Mouse (Mus musculus) thymus, postnatal 14 days (tissue): ENCODE data around the gene Ttc36.

ENCODE experiments used
- DNase-seq: peaks from one replicate; pipeline ENCODE4 v3.0.0; 2021

The Ttc36 gene

DNA sequence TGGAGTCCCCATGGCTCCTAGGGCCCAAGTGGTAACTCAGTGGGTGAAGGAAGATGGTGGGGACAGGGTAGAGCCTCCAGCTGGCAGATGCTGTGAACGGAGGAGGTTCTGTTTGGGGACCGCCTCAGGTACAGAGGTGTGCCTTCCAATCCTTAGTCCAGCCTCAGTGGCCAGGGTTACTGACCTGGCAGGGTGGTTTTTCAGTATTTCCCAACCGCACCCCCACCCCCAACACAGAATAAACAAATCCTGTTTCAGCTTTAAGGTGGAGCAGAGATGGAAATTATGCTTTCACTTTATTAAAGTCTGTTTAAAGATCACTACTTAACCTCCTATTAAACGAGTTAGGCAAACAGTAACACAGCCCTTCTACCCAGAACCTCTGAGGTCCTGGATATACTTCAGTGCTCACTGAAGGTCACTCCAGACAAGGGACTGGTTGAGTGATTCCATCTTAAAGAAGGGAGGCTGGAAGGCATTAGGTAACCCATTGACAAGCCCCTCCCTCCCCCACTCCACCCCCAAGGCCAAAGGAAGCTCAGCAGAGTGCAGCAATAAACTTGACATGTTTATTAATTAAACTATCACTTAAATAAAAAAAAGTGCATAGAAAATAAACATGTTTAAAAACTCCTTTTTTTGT is at the start of gene Ttc36:
TSS of gene Ttc36 (minus strand) at position 265 of the 643 bp plus-strand sequence.
- no peak for DNase-seq

DNA sequence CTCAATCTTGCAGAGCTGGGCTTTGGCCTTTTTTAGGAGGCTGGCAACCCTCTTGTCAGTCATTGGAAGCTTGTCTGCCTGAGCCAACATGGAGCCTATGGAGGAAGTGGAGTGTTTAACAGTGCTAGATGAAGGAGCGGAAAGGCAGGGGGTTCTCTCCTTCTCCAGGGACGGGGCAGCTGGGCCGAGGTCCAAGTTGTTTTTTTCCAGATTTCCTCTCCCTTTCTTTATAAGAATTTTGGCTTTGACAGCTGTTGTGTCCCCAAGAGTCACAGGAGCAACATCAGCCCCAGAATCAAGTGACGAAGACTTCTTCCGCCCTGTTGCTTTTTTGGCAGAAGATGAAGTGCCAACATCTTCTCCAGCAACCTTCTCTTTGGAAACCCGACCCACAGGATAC is 44.6 kb upstream of the Ttc36 start:
- DNase-seq: no peak

DNA sequence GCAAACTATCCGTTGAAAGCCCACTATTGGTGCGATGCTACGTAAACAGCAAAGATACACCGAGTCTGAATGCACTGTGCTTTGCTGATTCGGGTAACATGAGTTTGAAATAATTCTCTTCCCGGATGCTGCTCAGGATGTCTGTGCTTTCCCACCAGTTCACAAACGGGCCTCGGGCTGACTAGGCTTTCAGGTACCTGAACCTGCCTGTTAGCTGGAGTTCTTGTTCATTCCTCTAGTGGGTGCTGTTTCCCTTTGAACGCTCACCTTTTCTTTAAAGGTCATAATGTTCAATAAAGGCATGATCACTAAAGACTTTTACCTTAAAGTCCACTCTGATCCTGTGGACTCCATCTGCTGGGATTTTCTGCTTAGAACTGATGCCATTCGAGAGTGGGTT is 38.4 kb upstream of the Ttc36 start:
- DNase-seq: peak; percentile 44

DNA sequence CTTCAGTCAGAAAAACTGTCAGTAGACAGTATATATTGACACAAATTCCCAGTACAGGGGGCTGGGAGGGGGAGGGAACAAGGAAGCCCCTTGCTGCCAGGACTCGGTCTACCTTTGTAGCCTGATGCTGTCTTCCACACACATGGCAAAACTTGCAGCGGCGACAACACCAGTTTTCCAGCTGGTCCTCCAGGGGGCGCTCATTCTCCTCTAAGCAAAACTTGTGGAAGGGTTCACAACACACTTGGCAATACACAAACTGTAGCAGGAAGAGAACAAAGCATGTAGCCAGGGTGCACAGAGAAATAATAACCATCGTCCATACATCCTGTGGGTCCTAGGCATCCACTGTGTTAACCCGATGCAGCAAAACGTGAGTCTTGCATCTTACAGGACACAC is 33.6 kb upstream of the Ttc36 start:
- peak; percentile 81 for DNase-seq

DNA sequence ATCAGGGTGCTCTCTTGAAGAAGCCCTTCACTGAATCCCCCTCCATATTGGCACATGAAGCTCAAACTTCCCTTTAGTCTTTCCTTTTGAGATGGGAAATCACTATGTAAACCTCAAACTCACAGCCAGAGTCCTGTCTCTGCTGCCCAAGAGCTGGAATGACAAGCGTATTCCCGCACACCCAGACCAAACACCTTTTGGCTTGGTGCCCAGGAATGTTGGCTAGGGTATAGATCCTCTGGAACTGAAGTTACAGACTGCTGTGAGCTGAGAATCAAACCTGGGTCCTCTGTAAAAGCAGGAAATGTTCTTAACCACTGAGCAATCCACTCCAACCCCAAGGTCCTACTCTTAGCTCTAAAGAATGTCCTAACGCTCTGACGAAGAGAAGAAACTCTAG is 29.5 kb upstream of the Ttc36 start:
- DNase-seq: no peak

DNA sequence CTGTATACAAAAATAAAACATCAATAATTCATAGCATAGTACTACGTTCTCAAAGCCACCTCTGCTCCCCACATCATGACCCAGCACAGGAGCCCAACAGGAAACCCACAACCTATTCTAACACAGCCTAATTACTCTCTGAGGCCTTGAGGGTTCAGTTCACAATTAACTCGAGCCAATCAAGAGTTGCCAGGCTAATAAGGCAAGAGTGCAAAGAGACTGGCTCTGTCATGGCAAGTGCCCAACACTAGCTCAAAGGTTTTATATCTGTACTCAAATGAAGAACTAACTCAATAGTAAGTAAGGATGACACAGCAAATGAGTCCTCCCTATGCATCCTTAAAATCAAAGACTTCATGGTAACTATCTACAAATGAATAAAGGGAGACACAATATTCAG is 27.6 kb upstream of the Ttc36 start:
- no peak for DNase-seq

DNA sequence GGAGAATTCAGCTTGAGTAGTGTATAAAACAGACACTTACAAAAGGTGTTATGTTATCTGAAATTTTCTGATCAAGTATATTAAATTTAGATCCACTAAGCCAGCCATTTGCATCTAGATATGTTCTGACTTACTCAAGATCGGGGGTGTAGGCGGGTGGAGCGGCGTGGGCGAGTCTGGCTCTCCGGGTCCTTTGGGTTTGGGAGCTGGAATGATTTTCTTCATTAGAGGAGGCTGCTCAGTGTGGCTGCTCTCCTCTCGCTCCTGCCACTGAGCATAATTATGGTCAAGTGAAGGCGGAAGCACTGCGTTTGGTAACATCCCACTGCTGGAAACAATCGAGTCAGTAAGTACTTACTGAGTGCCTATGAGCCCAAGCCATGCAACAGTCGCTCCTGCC is 26.1 kb upstream of the Ttc36 start:
- no peak for DNase-seq

DNA sequence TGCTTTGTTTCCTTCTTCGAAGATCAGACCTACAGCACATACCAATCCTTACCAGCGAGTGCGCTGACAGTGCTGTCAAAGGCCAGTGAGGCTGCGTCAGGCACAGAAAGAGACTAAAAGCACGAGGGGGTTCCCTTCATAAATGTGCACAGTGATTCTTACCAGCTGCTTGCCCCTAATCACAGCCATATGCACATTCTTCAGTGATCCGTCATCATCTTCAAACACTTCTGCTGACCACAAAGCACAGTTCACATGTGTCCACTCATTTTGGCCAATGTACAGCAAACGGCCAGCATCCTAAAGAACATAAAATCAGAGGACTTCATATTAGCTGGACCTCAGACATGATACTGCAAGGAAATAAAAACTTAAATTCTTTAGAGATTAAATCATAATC is 23.8 kb upstream of the Ttc36 start:
- DNase-seq: no peak

DNA sequence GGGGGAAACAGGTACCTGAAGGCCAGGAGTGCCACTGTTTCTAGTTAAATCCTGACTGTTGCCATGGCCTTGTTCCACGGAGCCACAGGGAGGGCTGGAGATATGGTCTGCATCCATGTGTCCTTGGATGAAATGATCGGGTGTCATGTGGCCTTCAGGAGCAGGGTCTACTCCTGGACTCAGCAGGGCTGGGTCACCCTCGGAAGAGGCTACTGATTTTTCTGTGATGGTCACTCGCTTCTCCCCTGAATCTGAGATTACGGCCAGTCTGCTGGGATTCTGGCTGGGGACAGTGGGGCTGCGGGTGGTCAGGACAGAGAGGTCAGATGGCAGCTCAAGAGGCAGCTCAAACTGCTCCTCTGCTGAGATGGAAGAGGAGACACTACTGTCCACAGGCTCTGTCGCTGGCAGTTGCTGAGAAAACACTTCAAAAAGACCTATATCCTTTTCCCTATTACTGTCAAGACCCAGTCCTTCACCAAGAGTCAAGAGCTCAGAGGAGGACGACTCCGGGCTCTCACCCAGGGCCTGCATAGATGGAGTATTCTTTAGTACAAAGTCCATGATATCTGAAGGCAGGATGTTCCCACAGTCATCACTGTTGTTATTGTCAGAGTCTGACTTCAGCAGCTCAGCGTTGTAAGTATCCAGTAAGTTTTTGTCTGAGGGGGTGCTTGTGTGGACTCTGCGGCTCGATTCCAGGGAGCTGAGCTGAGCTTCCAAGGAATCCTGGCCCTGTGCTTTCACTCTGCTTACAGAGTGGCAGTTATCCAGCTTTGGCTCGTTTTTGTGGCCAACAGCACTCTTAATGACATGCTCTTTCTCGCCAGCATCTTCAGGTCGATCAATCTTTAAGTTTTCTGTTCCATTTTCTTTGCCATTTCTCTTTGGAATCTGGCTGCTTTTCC is 17.3 kb upstream of the Ttc36 start:
- no peak for DNase-seq

DNA sequence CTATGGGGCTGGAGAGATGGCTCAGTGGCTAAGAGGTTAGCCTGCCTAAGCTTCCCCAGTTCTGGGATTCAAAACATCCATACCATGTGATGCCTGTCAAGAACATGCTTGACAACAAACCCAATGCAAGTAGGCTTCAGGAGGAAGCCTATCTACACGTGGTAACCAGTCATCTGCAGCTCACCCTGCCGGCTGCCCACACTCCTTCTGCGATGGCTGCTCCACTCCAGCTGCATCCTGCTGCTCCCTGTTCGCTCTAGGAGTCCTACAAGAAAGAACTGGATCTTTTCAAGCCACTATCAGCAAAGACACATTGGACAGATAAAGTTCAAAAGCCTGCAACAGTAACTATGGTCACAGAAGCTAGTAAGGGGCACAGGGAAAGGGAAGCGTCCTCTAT is 14.7 kb upstream of the Ttc36 start:
- DNase-seq: no peak

DNA sequence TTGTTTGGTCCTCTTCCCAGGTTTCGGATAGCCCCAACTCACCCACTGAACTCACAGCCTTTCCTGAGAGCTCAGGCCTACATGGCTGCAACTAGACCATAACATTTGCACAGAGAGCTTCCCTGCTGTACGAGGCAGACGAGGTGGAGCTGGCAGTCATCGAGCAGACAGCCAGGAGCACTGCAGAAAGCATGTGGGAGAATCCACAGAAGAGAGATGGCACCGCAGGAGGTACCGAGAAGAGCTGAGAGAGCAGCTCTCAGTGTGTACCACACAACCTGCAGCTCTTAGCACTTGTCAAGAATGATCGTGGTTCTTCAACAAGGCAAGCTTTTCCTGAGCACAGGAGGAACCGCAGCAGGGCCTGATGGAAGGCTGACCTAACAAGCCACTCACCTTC is 11.3 kb upstream of the Ttc36 start:
- no peak for DNase-seq

DNA sequence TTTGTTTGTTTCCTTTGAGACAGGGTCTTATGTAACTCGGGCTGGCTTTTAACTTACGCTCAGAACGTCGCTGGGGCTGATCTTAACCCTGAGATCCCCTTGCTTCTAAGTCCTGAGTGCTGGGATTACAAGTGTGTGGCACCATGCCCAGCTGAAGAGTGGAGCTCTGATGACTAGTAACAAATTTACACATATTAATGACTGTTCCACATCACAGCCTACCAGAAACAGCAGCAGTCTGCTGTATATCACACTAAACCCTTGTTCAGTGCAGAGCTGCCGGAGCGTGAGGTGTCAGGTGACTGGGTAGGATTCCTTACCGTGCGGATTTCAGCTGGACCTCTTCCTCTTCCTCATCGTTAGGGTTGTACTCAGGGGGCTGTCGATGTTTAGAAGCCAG is 7.4 kb upstream of the Ttc36 start:
- no peak for DNase-seq

DNA sequence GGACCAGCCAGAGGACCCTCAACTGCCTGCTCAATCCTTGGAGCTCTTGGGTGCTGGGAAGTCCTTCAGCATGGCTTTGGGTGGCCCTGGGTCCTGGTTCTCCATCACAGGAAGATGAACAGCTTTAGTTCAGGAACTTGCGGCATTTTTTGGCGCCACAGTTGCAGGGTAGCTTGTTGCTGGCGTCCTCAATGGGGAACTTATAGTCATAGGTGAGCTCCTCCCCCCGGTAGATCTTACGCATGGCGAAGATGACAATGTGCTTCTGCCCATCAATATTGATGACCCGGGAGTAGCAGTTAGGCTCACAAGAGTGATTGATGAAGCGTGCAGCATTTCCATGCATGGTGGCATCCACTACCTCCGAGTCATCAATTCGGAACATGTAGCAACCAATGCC is 4.9 kb upstream of the Ttc36 start:
- no peak for DNase-seq

DNA sequence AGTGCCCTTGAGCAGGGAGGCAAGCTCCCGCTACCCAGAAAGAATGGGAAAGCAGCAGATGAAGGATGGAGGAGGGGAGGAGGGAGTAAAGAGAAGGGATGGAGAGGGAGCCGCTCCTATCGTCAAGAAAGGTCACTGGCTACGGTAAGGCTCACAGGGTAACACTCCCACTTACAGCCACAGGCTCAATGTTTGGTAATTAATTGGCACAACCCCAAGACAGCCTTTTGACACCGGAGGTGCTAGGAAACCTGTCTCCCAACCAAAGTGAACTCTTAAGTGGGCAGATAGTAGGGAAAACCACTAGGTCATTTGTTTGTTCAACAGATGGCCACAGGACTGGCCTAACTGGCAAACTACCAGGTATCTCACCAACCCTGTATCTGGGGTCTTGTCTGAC is 4.3 kb upstream of the Ttc36 start:
- no peak for DNase-seq

DNA sequence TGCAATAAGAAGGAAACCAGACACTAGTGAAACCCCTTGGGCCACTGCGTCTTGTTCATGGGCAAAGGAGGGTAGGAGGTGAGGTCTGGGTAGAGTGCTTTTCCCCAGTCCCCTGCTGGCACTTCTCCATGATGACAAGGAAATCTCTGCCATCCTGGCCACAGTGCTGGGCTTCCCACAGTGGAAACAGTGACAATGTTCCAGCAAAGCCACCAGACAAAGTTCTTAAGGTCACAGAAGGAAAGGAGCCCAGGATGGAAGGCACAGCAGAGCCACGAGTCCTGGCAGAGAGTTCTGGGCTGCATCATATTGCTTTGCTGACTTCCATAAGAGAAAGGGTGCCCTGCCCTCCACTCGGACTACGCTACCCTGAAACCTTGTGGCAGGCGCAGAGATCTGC is 2.7 kb upstream of the Ttc36 start:
- no peak for DNase-seq

DNA sequence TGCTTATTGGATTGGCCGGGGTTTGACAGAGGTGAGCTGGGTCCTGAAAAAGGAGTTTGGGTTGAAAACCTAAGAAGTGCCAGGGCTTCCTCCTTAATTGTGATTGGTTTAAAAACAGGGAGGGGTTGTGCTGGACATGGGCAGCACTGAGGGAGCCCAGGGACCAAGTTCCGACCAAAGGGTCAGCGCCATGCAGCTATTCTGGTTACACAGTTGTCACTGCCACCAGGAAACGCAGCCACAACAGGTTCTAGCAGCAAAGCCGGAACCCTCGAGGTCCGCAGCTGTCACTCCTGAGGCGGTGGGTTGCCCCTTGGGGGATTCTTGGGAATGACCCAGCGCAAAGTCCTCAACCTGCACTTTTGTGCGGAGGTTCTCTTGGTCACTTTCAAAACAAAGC is 1.8 kb upstream of the Ttc36 start:
- DNase-seq: no peak

DNA sequence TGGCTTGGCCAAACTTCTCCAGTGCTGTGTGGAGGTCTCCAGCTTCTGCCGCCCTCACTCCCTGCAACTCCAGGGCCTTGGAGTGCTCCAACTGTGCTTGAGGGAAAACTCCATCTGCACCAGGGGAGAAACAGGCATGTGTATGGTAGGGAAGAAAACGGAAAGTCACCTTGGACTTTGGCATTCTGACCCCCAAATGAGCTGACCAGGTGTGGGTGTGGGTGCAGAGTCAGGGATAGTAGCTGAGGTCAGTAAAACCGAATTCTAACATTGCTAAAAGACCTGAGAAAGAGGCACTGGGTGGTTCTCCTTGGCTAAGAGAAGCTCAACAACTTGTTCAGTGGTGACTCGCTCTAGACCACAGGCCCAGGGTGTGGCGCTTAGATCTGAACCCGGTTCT is 1.2 kb downstream of the Ttc36 start:
- no peak for DNase-seq

DNA sequence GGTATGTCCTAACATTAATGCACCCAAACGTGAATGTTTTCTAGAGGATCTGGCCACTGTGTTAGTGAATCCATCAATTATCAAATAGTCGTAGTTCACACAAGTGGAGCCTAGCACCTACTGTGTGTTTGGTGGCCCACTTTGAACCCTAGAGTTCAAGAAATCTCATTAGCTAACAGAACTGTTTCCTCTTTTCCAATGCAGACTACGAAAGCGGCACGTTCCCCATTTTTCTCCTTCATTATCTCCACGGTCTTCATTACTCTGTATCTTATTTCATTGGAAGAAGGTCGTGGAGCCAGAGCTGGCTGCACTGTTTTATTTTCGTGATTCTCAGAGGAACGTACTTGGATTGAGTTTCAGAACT is 2.9 kb downstream of the Ttc36 start:
- DNase-seq: no peak

DNA sequence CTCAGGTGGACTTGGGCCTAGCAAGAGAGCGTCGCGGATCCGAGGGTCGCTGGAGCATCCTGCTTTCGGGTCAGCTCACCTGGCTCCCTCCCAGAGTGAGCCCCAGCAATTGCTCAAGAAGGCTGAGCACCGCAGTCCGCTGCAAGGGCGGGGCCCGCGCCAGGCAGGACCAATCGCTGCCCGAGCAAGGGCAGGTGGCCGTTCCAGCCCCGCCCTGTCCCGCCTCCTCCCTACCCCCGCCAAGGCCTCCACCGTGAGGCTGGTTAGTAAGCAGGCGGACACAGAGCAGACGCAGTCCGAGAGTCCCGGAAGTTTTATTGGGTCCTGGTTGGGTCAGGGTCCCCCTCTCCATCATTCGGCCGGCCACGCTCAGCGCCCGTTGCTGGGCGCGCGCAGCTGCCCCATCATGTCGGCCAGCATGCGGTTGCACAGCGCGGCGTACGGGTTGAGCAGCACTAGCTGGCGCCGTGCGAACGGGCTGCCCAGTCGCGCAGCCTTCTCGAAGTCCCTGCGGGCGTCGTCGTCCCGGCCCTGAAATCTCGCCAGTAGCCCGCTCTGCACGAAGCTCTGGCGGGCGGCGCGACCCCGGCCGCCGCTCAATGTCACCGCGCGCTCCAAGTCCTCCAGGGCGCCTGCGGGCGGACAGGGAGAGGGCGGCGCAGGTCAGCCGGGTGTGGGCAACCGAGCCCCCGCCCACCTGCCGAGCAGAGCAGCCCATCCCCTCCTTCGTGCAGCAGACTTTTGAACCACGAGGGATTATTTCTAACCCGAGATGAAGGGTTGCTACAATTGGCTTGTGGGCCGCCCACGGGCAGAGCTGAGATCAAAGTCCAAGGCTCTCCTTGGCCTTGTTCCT is 3.5 kb downstream of the Ttc36 start, which contains the start of gene Tmem25:
TSS of gene Tmem25 (minus strand) at position 206 of the 856 bp plus-strand sequence.
- DNase-seq: peak; percentile 73

DNA sequence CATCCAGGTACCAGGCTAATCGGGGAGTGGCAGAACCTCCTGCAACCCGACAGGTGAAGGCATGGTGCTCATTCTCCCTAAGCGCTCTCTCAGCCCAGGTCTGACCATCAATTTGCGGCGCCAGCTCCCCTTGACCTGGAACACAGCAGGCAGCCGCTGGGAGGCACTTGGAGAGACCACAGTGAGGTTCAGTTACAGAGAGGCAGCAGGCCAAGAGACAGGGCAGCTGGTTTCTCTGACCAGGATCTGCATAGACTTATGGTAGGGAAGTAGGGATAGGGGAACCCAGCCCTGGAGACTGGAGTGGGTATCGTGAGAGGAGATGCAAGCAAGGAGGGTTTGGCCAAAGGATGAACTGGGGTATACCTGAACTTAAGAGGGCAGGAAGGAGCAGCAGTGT is 4.6 kb downstream of the Ttc36 start:
- no peak for DNase-seq

DNA sequence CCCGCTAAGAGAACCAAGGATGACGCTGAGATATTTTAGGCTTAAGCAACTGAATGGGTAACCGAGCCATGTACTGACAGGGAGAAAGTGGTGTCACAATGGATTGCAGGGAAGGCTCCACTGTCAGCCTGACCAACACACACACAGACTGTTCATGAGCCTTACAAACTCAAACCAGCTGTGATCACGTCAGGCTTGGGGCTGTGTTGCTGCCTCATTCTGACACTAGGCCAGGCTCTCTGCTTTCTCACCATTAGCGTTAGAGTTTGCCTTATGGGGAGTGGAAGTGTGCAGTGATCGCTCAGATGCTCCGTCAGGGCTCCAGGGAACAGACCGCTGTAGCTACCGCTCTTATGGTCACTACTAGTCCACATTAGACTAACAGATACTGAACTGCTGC is 10.0 kb downstream of the Ttc36 start:
- no peak for DNase-seq

DNA sequence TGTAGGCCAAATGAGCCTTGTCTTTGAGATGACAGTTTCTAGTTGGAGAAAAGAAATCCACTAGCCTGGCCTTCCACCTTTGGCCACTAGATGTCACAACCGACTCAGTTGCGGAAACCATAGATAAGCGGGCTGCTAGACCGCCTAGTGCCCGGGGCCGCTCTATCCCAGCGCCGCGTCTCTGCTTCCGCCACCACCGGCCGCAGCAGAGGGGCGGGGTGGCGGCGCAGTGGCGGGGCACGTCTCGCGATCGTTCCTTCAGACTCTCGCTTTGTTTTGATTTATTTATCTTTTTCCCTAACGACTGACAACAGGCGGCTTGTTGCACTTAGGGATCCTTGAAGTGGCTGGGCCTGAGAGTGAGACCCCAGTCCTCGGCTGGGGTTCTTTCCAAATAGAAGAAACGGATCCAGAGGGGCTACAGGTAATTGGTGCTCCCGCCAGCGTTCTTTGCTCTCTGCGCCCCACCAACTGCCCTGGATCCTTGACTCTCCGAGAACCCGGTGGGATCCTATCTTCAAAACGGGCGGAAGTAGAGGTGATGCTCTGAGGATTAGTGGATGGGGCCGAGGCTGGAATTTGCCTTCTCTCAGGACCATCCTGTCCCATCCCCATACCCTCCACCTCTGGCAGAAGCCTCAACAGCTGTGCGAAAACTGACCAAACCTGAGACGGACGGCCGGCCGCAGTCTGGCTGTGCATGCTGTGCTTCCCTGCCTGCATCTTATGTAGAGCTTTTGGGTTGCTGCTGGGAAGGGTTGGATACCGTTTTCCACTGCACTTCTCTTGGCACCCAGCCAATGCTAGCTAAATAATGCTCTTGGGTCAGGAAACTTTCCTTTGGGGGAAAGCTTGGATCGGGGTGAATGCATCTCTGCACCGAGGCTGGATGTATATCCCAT is 29.9 kb downstream of the Ttc36 start:
- peak; percentile 94 for DNase-seq

DNA sequence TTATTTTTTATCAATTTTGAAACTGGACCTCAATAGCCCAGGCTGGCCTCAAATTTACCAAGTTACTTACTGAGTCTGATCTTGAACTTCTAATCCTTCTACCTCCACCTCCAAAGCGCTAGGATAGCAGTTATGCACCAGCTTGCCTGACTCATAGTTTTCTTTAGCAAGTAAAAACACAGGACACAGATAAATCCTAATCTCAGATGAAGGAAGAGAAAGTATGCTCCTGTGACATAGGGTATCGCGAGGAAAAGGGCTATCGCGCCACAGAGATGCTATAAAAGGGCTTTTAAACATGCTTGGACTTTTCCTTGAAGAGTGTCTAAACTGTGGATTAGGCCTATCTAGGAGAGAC is 30.5 kb downstream of the Ttc36 start:
- no peak for DNase-seq
